8 mouse cellular contexts compared by ENCODE assay signal in the genomic region with DNA sequence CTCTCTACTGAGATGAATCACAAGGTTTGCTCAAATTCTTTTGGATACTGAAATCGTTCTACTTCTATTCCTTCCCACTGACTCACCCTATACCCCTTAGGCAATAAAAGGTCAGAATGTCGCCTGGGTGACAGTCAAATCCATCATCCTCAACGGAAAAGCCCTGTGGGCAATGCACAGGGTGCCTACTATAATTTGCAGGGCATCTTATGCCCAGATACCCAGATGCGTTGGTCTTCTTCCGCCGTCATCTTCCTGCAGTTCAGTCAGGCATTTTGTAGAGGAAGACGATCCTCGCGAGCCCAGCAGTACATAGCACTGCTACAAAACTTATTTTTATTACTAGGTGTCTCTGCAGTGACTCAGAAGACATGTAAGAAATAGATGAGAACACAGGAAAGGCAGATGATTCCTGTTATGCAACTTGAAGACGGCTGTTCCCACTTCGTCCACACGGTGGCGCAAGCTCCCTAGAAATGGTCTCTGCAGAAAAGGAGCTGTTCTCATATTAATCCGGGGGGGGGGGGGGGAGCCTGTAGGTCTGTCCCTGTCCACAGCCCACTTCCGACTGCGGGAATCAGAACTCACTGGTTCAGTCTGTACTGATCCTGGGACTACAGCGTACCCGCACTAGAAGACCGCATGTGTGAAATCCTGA. TPM values are rescaled to one million over a fixed set of nuclear protein-coding genes. Genes with fewer than 3 reads are reported as not detected.
DNase-seq lines count a peak whose midpoint lies in the region; ATAC-seq and TF ChIP-seq lines count a peak whose summit lies in the region.

No protein-coding gene starts in this region.

- peak overlapping the region; percentile 36 for H3K4me3 ChIP-seq in intestine, postnatal 0 days (ENCODE audit: low read depth, low read length)
- peak overlapping the region; percentile 46 for H3K4me3 ChIP-seq in midbrain, embryonic 10.5 days

- no peaks in the 10 kb centered on the region for H3K27me3 ChIP-seq in intestine, postnatal 0 days (replicated peaks; ENCODE audit: control insufficient read depth, insufficient read depth, low read length)
- peaks cover 23% of the 10 kb centered on the region for H3K27me3 ChIP-seq in midbrain, embryonic 10.5 days (ENCODE audit: low read depth, poor library complexity, severe bottlenecking)

- peak; percentile 88 for TF ChIP-seq CTCF in intestine, postnatal 0 days (IDR thresholded peaks at IDR 0.05; ENCODE audit: low read depth)

- H3K36me3 ChIP-seq in intestine, postnatal 0 days (ENCODE audit: control insufficient read depth, insufficient read depth): no peaks in the 10 kb centered on the region
- H3K36me3 ChIP-seq in midbrain, embryonic 10.5 days: no peaks in the 10 kb centered on the region

- no peak overlapping the region for H3K27ac ChIP-seq in intestine, postnatal 0 days (ENCODE audit: low read depth, low read length)
- peak overlapping the region; percentile 80 for H3K27ac ChIP-seq in midbrain, embryonic 10.5 days (replicated peaks)

- intact Hi-C loops in left cerebral cortex, postnatal 36 days (cut with DNase I): loop anchor here (1.0 to 5.0 kb wide), 5 partner anchors 221 to 538 kb away; partner anchors contain the start of gene Fam98b

- peak; percentile 92 for DNase-seq in adrenal gland, adult 2 months
- peak; percentile 77 for DNase-seq in embryo, embryonic 11 days
- peak; percentile 83 to 85 for DNase-seq in gastrocnemius, postnatal 4 days (ENCODE audit: low spot score in 2 of 2)
- DNase-seq in left cerebral cortex, postnatal 36 days (ENCODE audit: low spot score in 2 of 2): peak; percentile 96 to 98
- peak; percentile 82 for DNase-seq in midbrain, embryonic 10.5 days (ENCODE audit: low spot score)
- DNase-seq in right cerebral cortex, postnatal 36 days (ENCODE audit: low spot score in 2 of 2): peak; percentile 95 to 97
- DNase-seq in yolk sac, embryonic 10.5 days (ENCODE audit: low spot score): peak; percentile 63

- WGBS in intestine, postnatal 0 days: 14% methylated on average over 19 of the region's 19 CpGs
- 17% methylated on average over 19 of the region's 19 CpGs for WGBS in midbrain, embryonic 10.5 days

- H3K9ac ChIP-seq in intestine, postnatal 0 days (ENCODE audit: low read depth, low read length): no peak overlapping the region

- no peaks in the 10 kb centered on the region for H3K9me3 ChIP-seq in intestine, postnatal 0 days (ENCODE audit: control insufficient read depth)
- no peaks in the 10 kb centered on the region for H3K9me3 ChIP-seq in midbrain, embryonic 10.5 days (replicated peaks)

- 0 out of 2 replicates have a peak, but pooled peaks have one; percentile 35 for ATAC-seq in intestine, postnatal 0 days

- H3K4me1 ChIP-seq in intestine, postnatal 0 days (replicated peaks; ENCODE audit: control insufficient read depth, insufficient read depth, low read length): no peaks in the 10 kb centered on the region
- peaks cover 9% of the 10 kb centered on the region for H3K4me1 ChIP-seq in midbrain, embryonic 10.5 days

- peak overlapping the region; percentile 63 for H3K4me2 ChIP-seq in intestine, postnatal 0 days (replicated peaks; ENCODE audit: low read depth)

RNA-seq across cellular contexts. Expression of gene Tmco5, which starts 21.3 kb away (rescaled TPM):
- not detected for total RNA-seq in adrenal gland, adult 2 months (2021)
- polyA plus RNA-seq in adrenal gland, adult 2 months (2012; rRNA removed): not detected in 2 replicates
- not detected for total RNA-seq in gastrocnemius, postnatal 4 days (2021)
- polyA plus RNA-seq in intestine, postnatal 0 days (2015; fragmentation: Nextera tagmentation; extraction: Ambion mirVana): not detected in 2 replicates
- total RNA-seq in left cerebral cortex, postnatal 36 days (2021): 1 to 10 TPM; 3.5 to 5.7 TPM
- polyA plus RNA-seq in midbrain, embryonic 10.5 days (2016; fragmentation: Nextera tagmentation; extraction: Ambion mirVana): not detected in 2 replicates

Comparison
In these comparisons a context has a peak if more than half of its experiments do, and no peak if none do; other contexts are left out.
1. RNA of gene Tmco5, which starts 21.3 kb away (total RNA-seq): 3.5 to 5.7 TPM in left cerebral cortex, postnatal 36 days; not detected in adrenal gland, adult 2 months and not detected in gastrocnemius, postnatal 4 days; every median in the first group is over 4 times any median in the second.
2. Peak in every context shown above with its lines, with median percentiles within 50 percentile points of each other: DNase-seq.